Mouse (Mus musculus) retina, postnatal 7 days (tissue): ENCODE measurements around the gene Ssr2.

Source experiments
- DNase-seq: peaks from one replicate; pipeline ENCODE4 v3.0.0-alpha.2; 2012; ENCODE audit warnings: low read depth, low spot score

The Ssr2 gene

DNA sequence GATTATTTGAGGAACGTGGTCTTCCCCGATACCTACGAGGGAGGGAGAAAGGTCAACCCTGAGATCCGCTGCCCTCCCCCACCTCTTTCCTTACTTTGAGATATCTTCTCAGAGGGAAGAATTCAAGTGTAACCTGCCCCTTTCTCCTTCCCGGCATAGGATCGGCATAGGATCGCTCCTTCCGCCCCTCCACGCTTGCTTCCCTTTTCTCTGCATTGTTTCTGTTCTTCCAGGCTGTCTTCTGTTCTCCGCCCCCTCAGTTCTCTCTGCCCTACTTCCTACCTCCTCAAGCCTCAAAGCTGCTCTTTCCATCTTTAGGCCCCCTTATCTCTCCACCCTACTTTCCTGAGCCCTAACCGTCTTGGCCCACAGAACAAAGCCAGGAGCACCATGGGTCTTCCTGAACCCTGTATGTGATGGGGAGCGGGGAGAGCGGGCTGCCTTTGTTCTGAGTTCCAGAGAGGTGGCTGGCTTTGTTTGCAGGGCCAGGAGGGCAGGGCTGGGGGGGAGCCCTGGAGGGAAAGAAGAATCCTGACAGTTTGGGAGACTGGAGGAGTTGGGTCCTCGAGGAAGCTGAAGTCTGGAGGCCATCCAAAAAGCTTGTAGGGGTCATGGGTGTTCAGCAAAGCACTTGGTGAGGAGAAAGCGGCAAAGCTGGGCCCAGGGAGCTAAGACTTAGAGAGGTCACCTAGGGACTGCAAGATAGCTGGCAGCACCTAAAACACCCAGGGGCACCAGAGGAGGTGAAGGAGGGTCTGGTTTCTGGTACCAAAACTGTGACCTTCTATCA lies 47.9 kb downstream of the Ssr2 start:
- no peak for DNase-seq

DNA sequence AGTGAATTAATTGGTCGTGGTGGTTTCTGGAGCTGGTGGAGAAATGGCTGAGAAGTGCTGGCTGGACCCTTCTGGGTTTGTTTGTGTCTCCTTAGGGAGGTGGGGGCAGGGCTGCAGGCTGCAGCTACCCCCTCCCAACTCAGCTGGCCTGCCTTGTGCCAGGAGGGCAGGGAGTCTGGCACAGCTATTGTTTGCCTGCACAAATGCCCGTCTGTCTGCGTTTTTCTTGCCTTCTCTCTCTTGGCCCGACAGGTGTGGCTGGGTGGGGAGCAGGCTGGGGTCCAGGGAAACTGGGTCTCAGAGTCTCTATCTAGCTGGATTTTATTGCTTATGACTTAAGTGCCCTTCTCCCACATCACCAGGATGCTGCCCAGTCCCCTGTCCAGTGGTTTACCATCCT lies 48.6 kb downstream of the Ssr2 start:
- DNase-seq, result no peak

DNA sequence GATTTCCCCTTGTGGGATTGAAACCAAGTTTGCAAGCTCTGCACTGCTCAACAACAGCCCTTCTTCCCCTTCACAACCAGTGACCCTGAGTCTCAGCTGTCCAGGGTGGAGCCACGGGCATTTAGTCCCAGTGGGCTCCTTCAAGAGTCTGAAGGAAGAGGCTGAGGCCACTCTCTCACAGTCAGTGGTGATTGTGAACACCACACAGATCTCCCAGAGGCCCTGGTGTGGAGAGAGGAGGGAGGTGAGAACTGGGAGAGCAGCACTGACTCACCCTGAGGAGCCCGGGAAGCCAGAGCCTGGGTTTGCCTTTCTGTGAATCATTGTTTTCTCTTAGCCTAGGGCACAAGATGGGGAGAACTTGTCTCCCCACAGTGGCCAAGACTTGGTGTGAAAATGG lies 49.3 kb downstream of the Ssr2 start:
- DNase-seq, result no peak

DNA sequence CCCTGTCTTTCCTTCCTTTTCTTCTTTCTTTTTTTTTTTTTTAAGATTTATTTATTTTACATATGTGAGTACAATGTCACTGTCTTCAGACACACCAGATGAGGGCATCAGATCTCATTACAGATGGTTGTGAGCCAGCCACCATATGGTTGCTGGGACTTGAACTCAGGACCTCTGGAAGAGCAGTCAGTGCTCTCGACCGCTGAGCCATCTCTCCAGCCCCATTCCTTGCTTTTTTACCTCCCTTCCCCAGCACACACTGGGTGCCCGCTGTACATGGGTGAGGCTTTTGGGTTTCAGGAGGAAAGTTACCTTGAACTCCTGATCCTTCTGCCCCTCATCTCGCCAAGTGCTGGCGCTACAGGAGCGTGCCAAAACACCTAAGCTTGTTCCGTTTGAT lies 49.9 kb downstream of the Ssr2 start:
- DNase-seq, result no peak

DNA sequence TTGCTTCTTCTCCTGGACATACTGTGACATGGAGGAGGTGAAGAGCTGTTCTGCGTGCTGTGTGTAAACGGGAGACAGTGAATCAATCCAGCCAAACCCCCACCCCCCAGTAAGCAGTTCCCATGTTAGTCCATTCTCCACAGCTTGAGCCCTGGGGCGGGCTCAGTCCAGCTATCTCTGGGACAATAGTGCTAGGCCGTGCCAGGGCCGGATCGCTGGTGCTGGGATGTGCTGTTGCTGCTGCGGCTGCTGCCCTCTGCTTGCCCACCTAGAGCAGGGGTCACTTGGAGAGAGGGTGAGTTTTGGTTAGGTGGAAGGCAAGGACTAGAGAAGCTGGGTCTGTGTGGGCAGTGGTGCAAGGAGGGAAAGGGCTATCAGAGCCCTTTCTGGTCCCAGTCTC lies 50.6 kb downstream of the Ssr2 start:
- DNase-seq, result no peak

DNA sequence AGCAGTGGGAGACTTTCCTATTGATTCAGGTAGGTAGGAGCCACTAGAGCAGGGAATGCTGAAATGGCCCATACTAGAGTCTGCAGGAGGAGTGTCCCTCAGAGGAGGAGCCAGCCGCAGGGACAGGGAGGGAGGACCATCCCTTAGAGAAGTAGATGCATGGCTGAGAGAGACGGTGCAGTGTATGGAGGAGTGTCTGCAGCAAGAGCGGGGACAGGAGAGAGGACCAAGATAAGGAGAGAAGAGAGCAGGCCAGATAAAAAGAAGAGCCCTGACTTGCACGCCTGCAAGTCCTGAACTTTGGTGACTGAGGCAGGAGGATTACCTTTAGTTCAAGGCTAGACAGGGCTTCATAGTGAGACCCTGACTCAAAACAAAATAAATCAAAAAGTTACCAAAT lies 51.4 kb downstream of the Ssr2 start:
- DNase-seq, result no peak

DNA sequence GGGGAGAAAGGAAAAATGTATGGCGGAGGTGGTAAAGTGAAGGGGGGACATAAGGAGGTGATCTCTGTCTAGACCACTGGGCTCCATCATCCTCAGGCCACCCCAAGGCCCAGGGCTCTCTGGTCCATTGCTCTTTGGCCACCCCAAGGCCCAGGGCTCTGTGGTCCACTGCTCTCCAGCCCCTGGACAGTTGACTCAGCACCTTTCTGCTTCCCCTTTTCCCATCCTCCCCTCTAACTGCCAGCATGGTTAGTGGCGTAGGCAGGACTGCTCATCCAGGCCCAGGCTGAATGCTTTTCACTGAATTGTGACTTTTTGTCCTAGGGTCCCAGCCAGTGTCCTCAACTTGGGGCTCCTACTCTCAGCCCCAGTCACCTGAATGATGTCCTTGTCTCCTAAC lies 51.9 kb downstream of the Ssr2 start:
- no peak for DNase-seq

DNA sequence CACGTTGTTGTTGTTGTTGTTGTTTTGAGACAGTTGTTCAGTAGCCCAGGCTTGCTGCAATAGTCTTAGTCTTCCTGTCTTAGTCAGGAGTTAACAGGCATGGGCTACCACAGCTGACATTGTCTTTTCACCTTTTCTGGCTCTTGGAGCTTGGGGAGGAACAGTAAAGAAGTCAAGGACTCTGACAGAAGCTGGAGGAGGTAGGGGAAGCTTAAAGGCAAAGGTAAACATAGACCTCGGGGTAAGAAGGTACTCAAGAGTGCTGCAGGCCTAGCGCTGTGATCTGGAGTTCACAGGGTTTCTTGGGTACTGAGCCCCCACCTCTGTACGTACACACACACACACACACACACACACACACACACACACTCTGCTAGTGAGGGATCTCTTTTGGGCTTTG lies 53.1 kb downstream of the Ssr2 start:
- DNase-seq, result no peak

DNA sequence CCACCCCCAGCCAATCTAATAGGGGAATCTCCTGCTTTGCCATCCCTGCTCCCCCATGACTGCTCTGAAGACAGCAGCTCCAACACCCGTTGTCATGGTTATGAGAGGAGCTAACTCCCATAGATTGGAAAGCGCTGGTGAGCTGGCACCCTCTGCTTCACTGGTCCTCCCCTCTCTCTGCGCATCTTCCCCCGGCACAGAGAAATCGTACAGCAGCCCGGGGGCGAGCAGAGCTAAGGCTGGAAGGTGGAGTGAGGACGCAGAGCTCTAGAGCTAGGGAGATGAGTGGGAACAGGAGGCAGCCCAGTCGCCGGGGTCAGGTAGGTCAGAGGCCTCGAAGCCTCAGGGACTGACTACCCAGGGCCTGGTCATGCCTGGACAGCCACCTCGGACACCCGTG lies 53.6 kb downstream of the Ssr2 start:
- DNase-seq, result no peak

DNA sequence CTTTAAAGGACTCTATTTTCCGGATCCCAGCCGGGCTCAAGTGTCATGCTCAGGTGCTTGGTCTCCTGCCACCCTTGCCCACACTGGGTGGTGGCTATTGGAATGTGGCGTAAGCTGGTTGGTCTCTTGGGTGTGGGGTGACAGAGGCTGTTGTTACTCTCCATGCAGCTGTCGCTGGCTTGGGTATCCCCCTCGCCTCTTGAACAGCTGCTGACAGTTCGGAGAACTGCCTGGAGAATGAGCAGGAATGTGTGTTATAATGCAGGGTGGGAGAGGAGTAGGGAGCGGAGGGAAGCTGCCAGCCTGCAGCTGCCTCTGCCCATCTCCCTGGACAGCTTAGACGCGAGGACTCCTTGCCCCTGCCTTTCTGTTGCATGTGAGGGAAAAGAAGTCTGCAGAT lies 54.3 kb downstream of the Ssr2 start:
- DNase-seq, result no peak

DNA sequence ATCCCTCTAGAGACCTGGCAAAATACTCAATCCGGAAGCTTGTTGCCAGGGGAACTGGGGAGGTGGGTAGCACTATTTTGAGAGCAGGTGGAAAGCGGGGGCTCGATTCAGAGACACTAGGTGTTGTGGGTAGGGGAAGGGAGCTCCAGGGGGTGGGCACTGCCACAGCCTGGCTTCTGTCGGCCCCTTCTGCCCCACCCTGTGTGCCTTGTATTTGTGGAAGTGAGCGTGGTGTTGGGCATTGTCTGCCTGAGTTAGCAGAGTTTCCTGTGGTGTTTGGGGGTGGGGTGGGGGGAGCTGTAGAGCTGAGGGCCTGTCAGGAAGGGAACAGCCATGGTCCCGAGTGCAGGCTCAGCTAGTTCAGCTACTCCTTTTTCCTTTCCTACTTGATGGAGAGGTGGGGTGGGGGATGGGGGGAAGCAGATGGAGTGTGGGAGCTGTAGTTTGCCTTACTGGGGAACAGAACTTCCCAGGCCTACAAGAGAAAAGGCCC lies 55.2 kb downstream of the Ssr2 start:
- DNase-seq, result no peak

DNA sequence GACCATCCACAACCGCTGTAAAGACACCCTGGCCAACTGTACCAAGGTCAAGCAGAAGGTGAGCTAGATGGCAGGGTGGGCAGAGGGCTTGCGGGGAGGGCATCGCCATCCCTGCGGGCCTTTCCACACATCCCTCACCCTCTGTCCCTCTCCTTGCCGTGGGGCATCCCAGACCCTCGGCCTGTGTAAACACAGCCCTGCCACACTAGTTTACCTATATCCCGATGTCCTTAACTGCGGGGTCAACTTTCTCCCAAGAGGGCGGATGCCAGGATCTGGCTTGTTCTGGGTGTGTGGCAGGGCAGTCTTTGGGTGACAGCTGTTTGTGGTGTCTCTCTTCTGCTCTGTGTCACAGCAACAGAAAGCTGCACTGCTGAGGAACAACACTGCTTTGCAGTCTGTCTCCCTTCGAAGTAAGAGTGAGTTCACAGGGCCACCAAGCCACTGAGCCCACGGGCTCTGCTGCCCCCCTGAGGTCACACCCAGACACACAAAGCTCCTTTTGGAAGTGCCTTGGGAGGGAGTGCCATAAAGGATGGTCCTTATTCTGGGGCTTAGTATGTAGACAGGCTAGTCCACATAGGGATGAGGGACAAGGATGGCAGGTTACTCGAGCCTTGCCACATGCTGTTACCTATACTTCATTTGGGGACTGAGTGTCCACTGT lies 56.4 kb downstream of the Ssr2 start:
- peak; percentile 47 for DNase-seq

DNA sequence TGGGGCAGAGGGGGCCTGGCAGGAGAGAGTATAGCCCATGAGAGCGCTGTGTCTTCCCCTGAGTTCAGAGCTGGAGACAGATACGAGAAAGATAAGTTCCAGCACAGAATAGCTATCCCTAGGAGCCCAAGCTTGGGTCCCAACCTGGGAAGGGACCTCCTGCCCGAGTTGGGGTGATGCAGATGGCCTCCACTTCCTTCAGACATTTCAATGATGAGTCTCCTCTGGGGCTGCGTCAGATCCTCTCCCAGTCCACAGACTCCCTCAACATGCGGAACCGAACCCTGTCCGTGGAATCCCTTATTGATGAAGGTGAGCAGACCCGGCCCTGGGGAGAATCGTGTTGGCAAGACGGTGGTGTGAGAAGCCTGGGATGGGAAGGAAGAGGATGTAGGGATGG lies 57.4 kb downstream of the Ssr2 start:
- DNase-seq, result no peak

DNA sequence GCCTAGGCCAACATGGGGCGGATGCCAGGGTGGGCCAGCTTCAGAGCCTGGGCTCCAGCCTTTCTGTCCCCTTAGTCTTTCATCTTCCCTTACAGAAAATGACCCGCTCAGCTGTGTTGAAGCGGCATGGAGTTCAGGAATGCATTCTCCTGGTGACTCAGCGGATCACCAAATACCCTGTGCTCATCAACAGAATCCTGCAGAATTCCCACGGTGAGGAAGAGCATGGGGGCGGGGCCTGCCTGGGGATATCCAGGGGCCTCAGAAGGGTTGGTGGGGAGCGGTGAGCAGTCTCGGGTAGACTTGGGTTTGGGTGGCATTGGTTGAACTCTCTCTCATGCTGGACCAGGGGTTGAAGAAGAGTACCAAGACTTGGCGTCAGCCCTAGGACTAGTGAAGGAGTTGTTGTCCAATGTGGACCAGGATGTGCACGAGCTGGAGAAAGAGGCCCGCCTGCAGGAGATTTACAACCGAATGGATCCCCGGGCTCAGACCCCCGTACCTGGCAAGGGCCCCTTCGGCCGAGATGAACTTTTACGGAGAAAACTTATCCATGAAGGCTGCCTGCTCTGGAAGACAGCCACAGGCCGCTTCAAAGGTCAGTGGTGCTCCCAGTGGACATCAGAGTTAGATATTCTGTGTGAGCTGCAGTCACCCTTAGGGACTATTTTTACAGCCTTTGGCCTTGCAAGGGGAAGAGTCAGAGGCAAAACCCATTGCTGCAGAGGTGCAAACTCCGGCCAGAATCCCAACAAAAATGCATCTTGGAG lies 60.0 kb downstream of the Ssr2 start:
- no peak for DNase-seq

DNA sequence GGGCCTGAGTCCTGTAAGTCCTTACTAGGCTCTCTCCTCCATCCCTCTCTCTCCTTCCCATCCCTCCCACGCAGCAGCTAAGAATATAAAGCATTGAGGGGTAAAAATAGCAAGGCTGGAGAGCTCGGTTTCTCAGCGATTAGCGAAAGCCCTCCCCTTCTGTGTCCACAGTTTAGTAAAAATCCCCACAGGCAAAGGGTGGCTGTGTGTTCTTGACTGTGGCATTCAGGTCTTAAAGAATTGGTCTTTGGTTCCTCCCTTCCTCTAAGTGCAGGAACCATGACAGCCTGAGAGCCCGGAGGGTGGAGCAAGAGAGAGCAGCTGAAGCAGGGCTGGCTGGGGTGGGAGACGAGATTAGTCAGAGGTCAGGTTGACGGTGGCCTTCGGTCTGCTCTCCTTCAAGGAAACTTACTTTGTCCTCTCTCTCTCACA lies 60.9 kb downstream of the Ssr2 start:
- DNase-seq, result no peak

DNA sequence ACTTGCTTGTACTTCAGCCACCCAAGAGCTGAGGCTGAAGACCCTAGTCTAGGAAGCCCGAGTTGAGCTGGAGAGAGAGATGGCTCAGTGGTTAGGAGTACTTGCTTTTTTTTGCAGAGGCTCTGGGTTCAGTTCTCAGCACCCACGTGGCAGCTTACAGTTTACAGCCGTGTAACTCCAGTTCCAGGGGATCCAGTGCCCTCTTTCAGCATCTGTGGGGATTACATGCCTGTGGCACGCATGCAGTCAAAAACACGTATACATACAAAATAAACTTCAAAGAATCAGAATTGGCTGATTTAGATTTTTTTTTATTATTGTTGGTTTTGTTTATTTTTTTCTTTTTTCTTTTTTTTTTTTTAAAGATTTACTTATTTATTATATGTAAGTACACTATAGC lies 61.5 kb downstream of the Ssr2 start:
- DNase-seq, result no peak
